Mouse (Mus musculus) forebrain, embryonic 11.5 days (tissue): ENCODE measurements at regions not wholly inside any gene's neighbourhood (a gene's known extent, or its start where the extent isn't known, plus 50 kb on each side); places are given as distances from the start of the nearest gene placed in this dataset.

Source experiments
- ATAC-seq: fragments of 200-750 bp; cut with Nextera tagmentation; replicated peaks from 2 replicates; pipeline ENCODE4 v1.8.0; 2017; ENCODE audit warnings: moderate TSS enrichment; ENCODE audit not compliant: low FRiP score
- DNase-seq: peaks from one replicate; pipeline ENCODE4 v3.0.0-alpha.2; 2017; ENCODE audit warnings: low spot score
- H3K27ac ChIP-seq: fragments of 300-500 bp; sonication (generic); 2 replicates; pipeline ENCODE4 v1.5.1; 2014; ENCODE audit warnings: low read depth, low read length
- H3K27me3 ChIP-seq: fragments of 300-500 bp; sonication (generic); 2 replicates; pipeline ENCODE4 v1.6.1; 2014; ENCODE audit warnings: mild to moderate bottlenecking, low read length, mixed read lengths; ENCODE audit not compliant: control insufficient read depth, insufficient read depth
- H3K36me3 ChIP-seq: fragments of 300-500 bp; sonication (generic); 2 replicates; pipeline ENCODE4 v1.6.1; 2014; ENCODE audit warnings: mild to moderate bottlenecking, low read length, moderate library complexity, mixed read lengths; ENCODE audit not compliant: control insufficient read depth, insufficient read depth
- H3K4me1 ChIP-seq: fragments of 300-500 bp; sonication (generic); replicated peaks from 2 replicates; pipeline ENCODE4 v1.6.1; 2014; ENCODE audit warnings: low read length, mixed read lengths; ENCODE audit not compliant: control insufficient read depth, insufficient read depth
- H3K4me2 ChIP-seq: fragments of 300-500 bp; sonication (generic); 2 replicates; pipeline ENCODE4 v1.6.1; 2014; ENCODE audit warnings: low read depth, mild to moderate bottlenecking, low read length, moderate library complexity, mixed read lengths; ENCODE audit not compliant: severe bottlenecking
- H3K4me3 ChIP-seq: fragments of 300-500 bp; sonication (generic); 2 replicates; pipeline ENCODE4 v1.5.1; 2014; ENCODE audit warnings: low read depth, low read length
- H3K9ac ChIP-seq: fragments of 300-500 bp; sonication (generic); 2 replicates; pipeline ENCODE4 v1.6.1; 2014; ENCODE audit warnings: low read length
- H3K9me3 ChIP-seq: fragments of 300-500 bp; sonication (generic); 2 replicates; pipeline ENCODE4 v1.6.1; 2016; ENCODE audit warnings: low read length, mixed read lengths; ENCODE audit not compliant: control insufficient read depth
- WGBS: fragments of 180-500 bp; shearing (Covaris S2); extraction: QIAGEN DNeasy Blood & Tissue Kit; methylation state at CpG from one replicate; pipeline ENCODE4 v1.1.7; 2014; 5-methylcytosine and 5-hydroxymethylcytosine counted together

GRCm38 (mm10) chrX:99335886-99336589 lies 135.0 kb downstream of the Pja1 start:
- Histone ChIP-seq H3K9me3 (no peaks in the 10 kb centered on the region), H3K27me3 (peaks cover 20% of the 10 kb centered on the region), H3K4me2 (no peak overlapping the region), H3K4me1 (peaks cover 8% of the 10 kb centered on the region; the same call in 1 of the 2 replicates), H3K27ac (no peak overlapping the region), H3K9ac (no peak overlapping the region), H3K4me3 (no peak overlapping the region), H3K36me3 (no peaks in the 10 kb centered on the region)
- WGBS: 48% methylated on average over 8 of the region's 8 CpGs
- DNase-seq (no peak), ATAC-seq (no peak)

GRCm38 (mm10) chrX:99332457-99332770 lies 138.7 kb downstream of the Pja1 start:
- H3K4me1 ChIP-seq: peaks cover 7% of the 10 kb centered on the region; the same call in 1 of the 2 replicates
- DNase-seq (no peak), ATAC-seq (peak; percentile 26)
- WGBS: 41% methylated on average over 4 of the region's 4 CpGs
- no peak overlapping the region for H3K27ac ChIP-seq
- no peak overlapping the region for H3K9ac ChIP-seq
- no peak overlapping the region for H3K4me3 ChIP-seq
- no peaks in the 10 kb centered on the region for H3K36me3 ChIP-seq
- H3K4me2 ChIP-seq: no peak overlapping the region
- H3K27me3 ChIP-seq: peaks cover 11% of the 10 kb centered on the region
- H3K9me3 ChIP-seq: no peaks in the 10 kb centered on the region

GRCm38 (mm10) chrX:99331764-99332456 lies 139.2 kb downstream of the Pja1 start:
- DNase-seq: no peak
- 43% methylated on average over 9 of the region's 9 CpGs for WGBS

GRCm38 (mm10) chrX:99330386-99330785 lies 140.7 kb downstream of the Pja1 start:
- DNase-seq (no peak), ATAC-seq (no peak)

More at GRCm38 (mm10) chrX:99331764-99332456, 139.2 kb downstream of the Pja1 start:
- Histone ChIP-seq H3K27ac (peak overlapping the region; percentile 59; the same call in 1 of the 2 replicates), H3K9me3 (no peaks in the 10 kb centered on the region), H3K9ac (no peak overlapping the region), H3K27me3 (peaks cover 11% of the 10 kb centered on the region), H3K4me1 (peaks cover 7% of the 10 kb centered on the region; the same call in 1 of the 2 replicates), H3K36me3 (no peaks in the 10 kb centered on the region), H3K4me2 (no peak overlapping the region), H3K4me3 (no peak overlapping the region)
- ATAC-seq: peak; percentile 73

GRCm38 (mm10) chrX:99328576-99328975 lies 142.5 kb downstream of the Pja1 start:
- ATAC-seq (no peak), DNase-seq (no peak)
- H3K9me3 ChIP-seq: no peaks in the 10 kb centered on the region
- no peak overlapping the region for H3K27ac ChIP-seq
- peaks cover 5% of the 10 kb centered on the region for H3K27me3 ChIP-seq
- 0 out of 2 replicates have a peak, but pooled peaks cover 3% of the 10 kb centered on the region for H3K4me1 ChIP-seq
- H3K4me3 ChIP-seq: no peak overlapping the region
- no peaks in the 10 kb centered on the region for H3K36me3 ChIP-seq
- WGBS: 79% methylated on average over 4 of the region's 4 CpGs
- no peak overlapping the region for H3K4me2 ChIP-seq
- no peak overlapping the region for H3K9ac ChIP-seq

More at GRCm38 (mm10) chrX:99330386-99330785, 140.7 kb downstream of the Pja1 start:
- no peak overlapping the region for H3K9ac ChIP-seq
- H3K27ac ChIP-seq: no peak overlapping the region
- H3K27me3 ChIP-seq: peaks cover 12% of the 10 kb centered on the region
- H3K4me2 ChIP-seq: no peak overlapping the region
- no peak overlapping the region for H3K4me3 ChIP-seq
- no peaks in the 10 kb centered on the region for H3K9me3 ChIP-seq
- H3K4me1 ChIP-seq: 0 out of 2 replicates have a peak, but pooled peaks cover 3% of the 10 kb centered on the region
- WGBS: 92% methylated on average over 8 of the region's 8 CpGs
- H3K36me3 ChIP-seq: no peaks in the 10 kb centered on the region

- Histone ChIP-seq H3K4me2 (no peak overlapping the region), H3K36me3 (no peaks in the 10 kb centered on the region), H3K9ac (no peak overlapping the region; the same call in 1 of the 2 replicates), H3K27me3 (peaks cover 9% of the 10 kb centered on the region), H3K9me3 (no peaks in the 10 kb centered on the region), H3K4me3 (no peak overlapping the region), H3K27ac (no peak overlapping the region), H3K4me1 (no peaks in the 10 kb centered on the region)
- DNase-seq (no peak), ATAC-seq (0 out of 2 replicates have a peak, but pooled peaks have one; percentile 24)
- 47% methylated on average over 7 of the region's 7 CpGs for WGBS
Measured at GRCm38 (mm10) chrX:99326167-99326566, 144.9 kb downstream of the Pja1 start.

GRCm38 (mm10) chrX:99325460-99325859 lies 145.6 kb downstream of the Pja1 start:
- Histone ChIP-seq H3K4me1 (no peaks in the 10 kb centered on the region), H3K4me3 (no peak overlapping the region), H3K9me3 (no peaks in the 10 kb centered on the region), H3K9ac (no peak overlapping the region), H3K27ac (no peak overlapping the region), H3K27me3 (peaks cover 9% of the 10 kb centered on the region), H3K36me3 (no peaks in the 10 kb centered on the region), H3K4me2 (no peak overlapping the region)
- ATAC-seq: no peak
- DNase-seq: no peak
- 47% methylated on average over 8 of the region's 8 CpGs for WGBS

- WGBS: 54% methylated on average over 6 of the region's 6 CpGs
- Histone ChIP-seq H3K27me3 (peaks cover 9% of the 10 kb centered on the region), H3K36me3 (no peaks in the 10 kb centered on the region), H3K4me2 (no peak overlapping the region), H3K4me3 (no peak overlapping the region), H3K9me3 (no peaks in the 10 kb centered on the region), H3K9ac (no peak overlapping the region), H3K4me1 (no peaks in the 10 kb centered on the region), H3K27ac (no peak overlapping the region)
- DNase-seq (no peak), ATAC-seq (no peak)
Measured at GRCm38 (mm10) chrX:99324546-99325170, 146.4 kb downstream of the Pja1 start.
